Mouse (Mus musculus): ENCODE data around the gene Amdhd2. TPM values are rescaled to one million over a fixed set of nuclear protein-coding genes. Genes with fewer than 3 reads are reported as not detected.

The Amdhd2 gene
- polyA plus RNA-seq, 1 experiment from 2014 or later, result 27.3 TPM

DNA sequence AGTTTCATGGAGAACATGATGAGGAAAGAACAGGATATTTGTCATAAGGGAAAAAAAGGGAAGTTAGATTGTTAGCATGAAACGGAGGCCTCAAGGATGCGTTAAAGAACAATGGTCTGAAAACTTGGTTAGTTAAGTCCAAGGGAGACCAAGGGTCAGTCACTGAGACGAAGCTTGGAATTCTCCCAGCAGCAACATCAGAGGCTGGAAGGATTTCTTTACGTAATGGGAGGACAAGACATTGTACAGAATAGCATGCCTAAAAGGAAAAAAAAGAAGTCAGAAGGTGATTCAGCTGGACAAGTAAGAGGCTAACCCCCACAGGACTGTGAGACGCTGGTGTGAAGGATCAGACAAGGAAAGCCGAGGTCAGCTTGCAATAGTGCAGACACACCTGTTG, 3.6 kb upstream of the Amdhd2 start:
- H3K4me2 ChIP-seq, result no peak overlapping the region
- 90% methylated on average over 6 of the region's 6 CpGs for WGBS
- ATAC-seq (ENCODE audit: low FRiP score), result no peak
- H3K27me3 ChIP-seq (ENCODE audit: control insufficient read depth, insufficient read depth, low read length), result no peaks in the 10 kb centered on the region
- no peak overlapping the region for H3K4me3 ChIP-seq (ENCODE audit: low read depth, low read length)
- no peak overlapping the region for H3K27ac ChIP-seq (ENCODE audit: low read depth, low read length)
- H3K9ac ChIP-seq (ENCODE audit: low read length), result no peak overlapping the region
- peaks cover 21% of the 10 kb centered on the region for H3K4me1 ChIP-seq (ENCODE audit: control insufficient read depth, insufficient read depth, low read length)
- H3K36me3 ChIP-seq (ENCODE audit: control insufficient read depth, insufficient read depth, low read length), result peaks cover 4% of the 10 kb centered on the region; the same call in 1 of the 2 replicates
- no peak for DNase-seq (ENCODE audit: low spot score, missing footprints)
- H3K9me3 ChIP-seq (ENCODE audit: control insufficient read depth, low read length), result no peaks in the 10 kb centered on the region

DNA sequence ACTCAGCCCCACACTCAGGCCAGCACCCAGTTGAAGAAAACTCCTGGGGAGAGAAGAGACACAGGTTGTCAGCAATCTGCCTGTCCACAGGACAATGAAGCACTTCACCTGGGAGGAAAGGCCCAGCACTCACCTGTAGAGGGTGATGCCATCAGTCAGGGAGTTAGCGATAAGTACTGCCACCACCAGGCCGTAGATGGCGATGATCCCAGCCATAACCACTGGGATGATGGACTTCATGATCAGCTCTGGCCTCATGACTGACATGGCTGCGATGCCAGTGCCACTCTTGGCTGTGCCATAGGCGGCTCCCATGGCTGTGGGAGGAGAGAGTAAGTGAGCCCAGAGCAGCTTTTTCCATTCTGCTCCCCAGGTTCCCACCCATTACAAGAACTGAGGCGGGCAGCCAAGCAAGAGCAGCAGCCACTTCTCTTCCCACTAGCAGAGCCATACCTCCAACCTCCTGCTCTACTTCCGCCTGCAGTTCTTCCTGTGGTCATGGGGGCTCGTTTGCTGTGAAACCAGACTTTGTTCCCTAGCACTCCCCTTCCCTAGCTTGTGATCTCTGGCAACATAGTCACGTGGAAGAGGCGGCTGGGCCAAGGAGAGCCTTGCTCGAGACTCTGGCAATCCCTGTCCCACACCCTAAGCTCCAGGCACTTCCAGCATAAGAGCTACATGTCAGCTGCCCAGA, 1.1 kb upstream of the Amdhd2 start:
- ATAC-seq (ENCODE audit: low FRiP score) (no peak), DNase-seq (ENCODE audit: low spot score, missing footprints) (no peak)
- Histone ChIP-seq H3K27me3 (ENCODE audit: control insufficient read depth, insufficient read depth, low read length) (no peaks in the 10 kb centered on the region), H3K36me3 (ENCODE audit: control insufficient read depth, insufficient read depth, low read length) (peaks cover 4% of the 10 kb centered on the region; the same call in 1 of the 2 replicates), H3K9ac (ENCODE audit: low read length) (no peak overlapping the region), H3K4me3 (ENCODE audit: low read depth, low read length) (no peak overlapping the region), H3K27ac (ENCODE audit: low read depth, low read length) (no peak overlapping the region), H3K4me2 (no peak overlapping the region), H3K9me3 (ENCODE audit: control insufficient read depth, low read length) (no peaks in the 10 kb centered on the region), H3K4me1 (ENCODE audit: control insufficient read depth, insufficient read depth, low read length) (peaks cover 17% of the 10 kb centered on the region)
- WGBS, result 79% methylated on average over 10 of the region's 11 CpGs

DNA sequence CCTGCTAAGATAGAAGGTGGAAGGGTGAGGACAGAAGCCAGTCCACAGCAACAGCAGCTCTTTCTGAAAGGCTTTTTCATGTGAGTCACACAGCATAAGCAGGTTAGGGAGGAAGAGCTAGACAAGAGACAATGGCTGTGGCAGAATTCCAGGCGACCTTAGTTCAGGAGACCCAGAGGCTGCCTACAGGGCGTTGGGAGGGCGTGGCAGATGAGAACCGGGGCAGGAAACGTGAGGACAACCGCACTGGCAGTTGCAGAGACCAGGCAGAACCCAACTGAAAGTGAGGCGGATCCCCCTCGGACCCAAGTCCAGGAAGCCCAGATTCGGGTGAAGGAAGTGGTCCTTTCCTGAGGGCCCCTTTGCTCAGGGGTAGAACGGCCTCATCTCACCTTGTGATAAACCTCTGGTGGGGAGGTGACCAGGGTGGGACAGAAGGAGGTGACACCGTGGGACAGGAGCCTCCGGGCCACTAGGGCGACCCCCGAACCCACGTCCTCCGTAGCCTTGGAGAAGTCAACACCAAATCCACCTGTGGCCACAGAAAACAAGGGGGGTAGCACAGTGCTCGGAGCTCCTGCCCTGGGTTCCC, 886 bp downstream of the Amdhd2 start:
- 36% methylated on average over 17 of the region's 17 CpGs for WGBS
- peak overlapping the region; percentile 85 for H3K9ac ChIP-seq (ENCODE audit: low read length)
- peaks cover 10% of the 10 kb centered on the region for H3K4me1 ChIP-seq (ENCODE audit: control insufficient read depth, insufficient read depth, low read length)
- peak overlapping the region; percentile 97 for H3K4me2 ChIP-seq
- ATAC-seq (ENCODE audit: low FRiP score) (0 out of 2 replicates have a peak, but pooled peaks have one; percentile 25), DNase-seq (ENCODE audit: low spot score, missing footprints) (no peak)
- H3K36me3 ChIP-seq (ENCODE audit: control insufficient read depth, insufficient read depth, low read length), result peaks cover 4% of the 10 kb centered on the region; the same call in 1 of the 2 replicates
- no peak overlapping the region; the same call in 1 of the 2 replicates for H3K27ac ChIP-seq (ENCODE audit: low read depth, low read length)
- H3K4me3 ChIP-seq (ENCODE audit: low read depth, low read length), result peak overlapping the region; percentile 79
- H3K9me3 ChIP-seq (ENCODE audit: control insufficient read depth, low read length), result no peaks in the 10 kb centered on the region
- no peaks in the 10 kb centered on the region for H3K27me3 ChIP-seq (ENCODE audit: control insufficient read depth, insufficient read depth, low read length)

DNA sequence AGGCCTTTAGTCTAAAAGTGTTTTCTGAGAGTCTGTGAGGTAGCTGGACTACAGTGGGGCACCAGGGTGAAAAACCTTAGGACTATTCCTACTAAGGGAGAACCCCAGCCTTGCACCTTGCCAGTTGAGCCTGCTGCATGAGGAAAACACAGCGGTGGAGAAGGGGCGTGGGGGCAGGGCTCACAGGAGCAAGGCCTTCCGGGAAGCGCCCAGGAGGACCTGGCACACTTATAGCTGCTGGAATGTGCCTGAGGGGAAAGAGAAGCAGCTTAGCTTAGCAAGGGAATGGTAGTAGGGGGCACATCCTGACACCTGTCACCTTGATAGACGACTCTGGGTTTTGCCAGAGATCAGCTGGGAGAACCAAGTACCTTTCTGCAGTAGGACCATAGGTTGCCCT, 2.1 kb downstream of the Amdhd2 start:
- WGBS, result 83% methylated on average over 5 of the region's 5 CpGs
- H3K4me3 ChIP-seq (ENCODE audit: low read depth, low read length), result no peak overlapping the region
- no peak for DNase-seq (ENCODE audit: low spot score, missing footprints)
- no peak for ATAC-seq (ENCODE audit: low FRiP score)
- H3K4me2 ChIP-seq, result no peak overlapping the region
- no peaks in the 10 kb centered on the region for H3K36me3 ChIP-seq (ENCODE audit: control insufficient read depth, insufficient read depth, low read length)
- H3K9ac ChIP-seq (ENCODE audit: low read length), result no peak overlapping the region
- H3K4me1 ChIP-seq (ENCODE audit: control insufficient read depth, insufficient read depth, low read length), result peaks cover 8% of the 10 kb centered on the region
- H3K27ac ChIP-seq (ENCODE audit: low read depth, low read length), result no peak overlapping the region
- no peaks in the 10 kb centered on the region for H3K27me3 ChIP-seq (ENCODE audit: control insufficient read depth, insufficient read depth, low read length)
- H3K9me3 ChIP-seq (ENCODE audit: control insufficient read depth, low read length), result no peaks in the 10 kb centered on the region

DNA sequence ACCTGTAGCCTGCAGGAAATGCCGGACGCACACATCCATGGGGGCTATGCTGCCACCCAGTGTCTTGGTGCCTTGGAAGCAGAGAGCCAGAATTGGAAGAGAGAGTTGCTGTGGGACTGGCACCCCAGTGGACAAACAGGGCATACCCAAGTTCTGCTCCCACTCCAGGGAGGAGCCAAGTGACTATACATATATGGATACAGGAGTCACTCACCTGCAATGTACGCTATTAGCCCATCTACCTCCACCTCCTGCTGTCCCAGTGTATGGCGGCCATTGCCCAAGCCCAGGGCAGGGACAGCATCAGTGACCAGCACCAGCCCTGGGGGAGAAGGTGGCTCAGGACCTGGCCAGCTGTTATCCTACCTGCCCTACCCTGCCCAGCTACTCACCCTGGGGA, 6.0 kb downstream of the Amdhd2 start:
- H3K36me3 ChIP-seq (ENCODE audit: control insufficient read depth, insufficient read depth, low read length), result no peaks in the 10 kb centered on the region
- H3K4me2 ChIP-seq, result no peak overlapping the region
- peaks cover 1% of the 10 kb centered on the region for H3K4me1 ChIP-seq (ENCODE audit: control insufficient read depth, insufficient read depth, low read length)
- H3K9me3 ChIP-seq (ENCODE audit: control insufficient read depth, low read length), result no peaks in the 10 kb centered on the region
- WGBS, result 96% methylated on average over 4 of the region's 4 CpGs
- no peak for DNase-seq (ENCODE audit: low spot score, missing footprints)
- H3K9ac ChIP-seq (ENCODE audit: low read length), result no peak overlapping the region
- no peak overlapping the region for H3K27ac ChIP-seq (ENCODE audit: low read depth, low read length)
- no peak overlapping the region for H3K4me3 ChIP-seq (ENCODE audit: low read depth, low read length)
- no peak for ATAC-seq (ENCODE audit: low FRiP score)
- no peaks in the 10 kb centered on the region for H3K27me3 ChIP-seq (ENCODE audit: control insufficient read depth, insufficient read depth, low read length)

DNA sequence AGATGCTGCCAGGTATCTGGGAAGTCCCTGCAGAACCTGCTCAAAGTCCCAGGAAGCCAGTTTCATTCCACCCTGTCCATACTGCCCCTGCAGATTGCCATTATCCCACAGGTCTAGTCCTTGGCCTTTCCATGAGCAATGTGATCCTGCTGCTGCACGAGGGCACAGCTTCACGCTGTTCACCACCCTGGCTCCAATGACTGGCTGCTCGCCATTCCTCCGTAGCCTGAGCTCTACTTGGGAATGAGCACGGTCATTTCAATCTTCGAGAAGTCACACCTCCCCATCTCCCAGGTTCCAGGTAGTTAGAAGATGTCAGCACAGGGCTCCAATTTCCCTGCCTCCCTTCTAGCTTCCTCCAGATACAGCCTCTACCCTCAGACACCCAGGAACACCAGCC, 6.4 kb downstream of the Amdhd2 start:
- no peak overlapping the region for H3K9ac ChIP-seq (ENCODE audit: low read length)
- no peak for DNase-seq (ENCODE audit: low spot score, missing footprints)
- H3K9me3 ChIP-seq (ENCODE audit: control insufficient read depth, low read length), result no peaks in the 10 kb centered on the region
- H3K4me2 ChIP-seq, result no peak overlapping the region
- no peak overlapping the region for H3K4me3 ChIP-seq (ENCODE audit: low read depth, low read length)
- no peaks in the 10 kb centered on the region for H3K27me3 ChIP-seq (ENCODE audit: control insufficient read depth, insufficient read depth, low read length)
- H3K36me3 ChIP-seq (ENCODE audit: control insufficient read depth, insufficient read depth, low read length), result no peaks in the 10 kb centered on the region
- no peak for ATAC-seq (ENCODE audit: low FRiP score)
- no peaks in the 10 kb centered on the region for H3K4me1 ChIP-seq (ENCODE audit: control insufficient read depth, insufficient read depth, low read length)
- H3K27ac ChIP-seq (ENCODE audit: low read depth, low read length), result no peak overlapping the region
- WGBS, result 93% methylated on average over 6 of the region's 6 CpGs

DNA sequence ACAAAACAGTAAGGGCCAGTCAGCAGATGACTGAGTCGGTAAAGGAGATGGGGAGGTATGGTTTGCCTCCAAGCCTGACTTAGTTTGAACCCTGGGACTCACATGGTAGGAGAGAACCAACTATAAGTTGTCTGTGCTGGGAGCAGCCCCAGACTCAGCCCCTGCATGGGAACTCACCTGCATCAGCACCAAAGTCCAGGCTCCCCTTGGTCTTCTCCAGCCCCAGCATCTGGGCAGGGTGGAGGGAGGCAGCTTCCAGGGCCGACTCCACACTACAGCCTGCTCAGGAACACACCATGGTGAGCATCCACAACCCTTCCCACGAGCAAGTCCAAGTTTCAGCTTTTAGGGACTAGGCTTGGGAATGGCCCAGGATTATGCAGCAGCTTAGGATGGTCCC, 7.2 kb downstream of the Amdhd2 start:
- no peaks in the 10 kb centered on the region for H3K27me3 ChIP-seq (ENCODE audit: control insufficient read depth, insufficient read depth, low read length)
- ATAC-seq (ENCODE audit: low FRiP score) (no peak), DNase-seq (ENCODE audit: low spot score, missing footprints) (no peak)
- H3K4me1 ChIP-seq (ENCODE audit: control insufficient read depth, insufficient read depth, low read length), result peaks cover 3% of the 10 kb centered on the region; the same call in 1 of the 2 replicates
- H3K36me3 ChIP-seq (ENCODE audit: control insufficient read depth, insufficient read depth, low read length), result no peaks in the 10 kb centered on the region
- H3K9me3 ChIP-seq (ENCODE audit: control insufficient read depth, low read length), result no peaks in the 10 kb centered on the region
- WGBS, result 71% methylated on average over 3 of the region's 3 CpGs
- no peak overlapping the region for H3K4me3 ChIP-seq (ENCODE audit: low read depth, low read length)
- no peak overlapping the region for H3K4me2 ChIP-seq
- H3K9ac ChIP-seq (ENCODE audit: low read length), result no peak overlapping the region
- no peak overlapping the region for H3K27ac ChIP-seq (ENCODE audit: low read depth, low read length)

DNA sequence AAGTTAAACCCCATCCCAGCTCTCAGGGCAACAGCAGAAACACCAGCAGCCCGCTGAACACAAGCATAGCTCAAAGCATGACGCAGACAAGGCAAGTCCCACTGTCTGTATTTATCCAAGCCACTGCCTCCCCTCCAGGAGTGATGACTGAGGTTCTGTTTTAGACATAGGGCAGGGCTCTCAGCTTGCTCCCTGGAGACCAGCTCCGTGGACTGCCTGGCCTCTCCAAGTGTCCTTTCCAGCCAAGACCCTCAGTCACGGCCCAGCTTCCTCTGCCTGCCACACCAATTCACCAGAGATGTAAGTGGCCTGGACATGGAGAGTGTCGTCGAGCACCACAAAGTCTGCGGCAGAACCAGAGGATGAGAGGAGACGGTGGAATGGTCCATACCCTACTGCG, 7.8 kb downstream of the Amdhd2 start:
- DNase-seq (ENCODE audit: low spot score, missing footprints), result no peak
- Histone ChIP-seq H3K36me3 (ENCODE audit: control insufficient read depth, insufficient read depth, low read length) (no peaks in the 10 kb centered on the region), H3K9me3 (ENCODE audit: control insufficient read depth, low read length) (no peaks in the 10 kb centered on the region), H3K4me3 (ENCODE audit: low read depth, low read length) (no peak overlapping the region), H3K27ac (ENCODE audit: low read depth, low read length) (no peak overlapping the region), H3K27me3 (ENCODE audit: control insufficient read depth, insufficient read depth, low read length) (no peaks in the 10 kb centered on the region), H3K4me1 (ENCODE audit: control insufficient read depth, insufficient read depth, low read length) (peaks cover 3% of the 10 kb centered on the region; the same call in 1 of the 2 replicates), H3K9ac (ENCODE audit: low read length) (no peak overlapping the region), H3K4me2 (no peak overlapping the region)
- 92% methylated on average over 9 of the region's 9 CpGs for WGBS
- ATAC-seq (ENCODE audit: low FRiP score), result no peak

DNA sequence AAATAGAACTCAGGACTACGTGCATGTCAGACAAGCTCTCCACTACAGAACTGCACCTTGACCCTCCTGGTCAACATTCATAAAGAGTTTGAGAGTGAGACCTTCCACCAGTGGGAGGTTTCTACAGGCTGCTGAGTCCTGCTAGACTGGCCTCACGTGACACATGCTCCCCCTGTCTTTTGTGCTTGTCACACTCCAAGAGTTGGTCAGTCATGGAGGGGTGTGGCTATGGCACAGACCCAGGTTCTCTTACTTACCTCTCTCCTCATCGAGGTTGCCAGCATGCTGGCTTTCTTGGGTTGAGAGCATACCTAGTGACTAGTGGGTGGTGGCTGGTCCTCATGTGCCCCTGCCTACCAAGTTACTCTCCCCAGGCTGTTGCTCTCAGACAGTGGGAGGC, 9.1 kb downstream of the Amdhd2 start:
- H3K27me3 ChIP-seq (ENCODE audit: control insufficient read depth, insufficient read depth, low read length), result no peaks in the 10 kb centered on the region
- DNase-seq (ENCODE audit: low spot score, missing footprints) (no peak), ATAC-seq (ENCODE audit: low FRiP score) (no peak)
- H3K4me3 ChIP-seq (ENCODE audit: low read depth, low read length), result no peak overlapping the region
- no peaks in the 10 kb centered on the region for H3K9me3 ChIP-seq (ENCODE audit: control insufficient read depth, low read length)
- no peak overlapping the region for H3K4me2 ChIP-seq
- peaks cover 3% of the 10 kb centered on the region; the same call in 1 of the 2 replicates for H3K4me1 ChIP-seq (ENCODE audit: control insufficient read depth, insufficient read depth, low read length)
- H3K27ac ChIP-seq (ENCODE audit: low read depth, low read length), result no peak overlapping the region
- H3K36me3 ChIP-seq (ENCODE audit: control insufficient read depth, insufficient read depth, low read length), result no peaks in the 10 kb centered on the region
- no peak overlapping the region for H3K9ac ChIP-seq (ENCODE audit: low read length)
- 70% methylated on average over 3 of the region's 3 CpGs for WGBS
